Mouse (Mus musculus) retina, embryonic 14.5 days (tissue): ENCODE results near the gene Chst8.

ENCODE experiments used
- DNase-seq: peaks from one replicate; pipeline ENCODE4 v3.0.0-alpha.2; 2015; ENCODE audit warnings: low spot score

The Chst8 gene

GRCm38 (mm10) chr7:34662227-34662626, 150.3 kb downstream of the Chst8 start:
- no peak for DNase-seq

GRCm38 (mm10) chr7:34659386-34660085, 153.0 kb downstream of the Chst8 start:
- no peak for DNase-seq

GRCm38 (mm10) chr7:34656632-34657031, 155.9 kb downstream of the Chst8 start, which contains the start of gene Kctd15:
TSS of gene Kctd15 (minus strand) at chr7:34656732.
- DNase-seq = no peak

- peak; percentile 96 for DNase-seq
Measured at GRCm38 (mm10) chr7:34655086-34655839, 157.2 kb downstream of the Chst8 start.

- DNase-seq = peak; percentile 80
Measured at GRCm38 (mm10) chr7:34654441-34655085, 157.9 kb downstream of the Chst8 start.

GRCm38 (mm10) chr7:34653731-34654440, 158.6 kb downstream of the Chst8 start:
- DNase-seq = peak; percentile 72

GRCm38 (mm10) chr7:34652751-34653502, 159.6 kb downstream of the Chst8 start:
- peak; percentile 63 for DNase-seq

- DNase-seq = no peak
Measured at GRCm38 (mm10) chr7:34651381-34651780, 161.1 kb downstream of the Chst8 start.

- DNase-seq = no peak
Measured at GRCm38 (mm10) chr7:34647052-34647451, 165.5 kb downstream of the Chst8 start.

GRCm38 (mm10) chr7:34646144-34646795, 166.2 kb downstream of the Chst8 start:
- DNase-seq = no peak

GRCm38 (mm10) chr7:34645623-34646022, 166.9 kb downstream of the Chst8 start:
- DNase-seq = no peak

GRCm38 (mm10) chr7:34644591-34644990, 167.9 kb downstream of the Chst8 start:
- no peak for DNase-seq

GRCm38 (mm10) chr7:34643329-34643728, 169.2 kb downstream of the Chst8 start:
- no peak for DNase-seq

GRCm38 (mm10) chr7:34641968-34642367, 170.5 kb downstream of the Chst8 start:
- DNase-seq = no peak

GRCm38 (mm10) chr7:34639798-34640197, 172.7 kb downstream of the Chst8 start:
- DNase-seq = no peak

GRCm38 (mm10) chr7:34636661-34637060, 175.8 kb downstream of the Chst8 start:
- DNase-seq = no peak

GRCm38 (mm10) chr7:34632966-34633742, 179.4 kb downstream of the Chst8 start:
- DNase-seq = no peak

- DNase-seq = peak; percentile 90
Measured at GRCm38 (mm10) chr7:34630211-34631085, 182.1 kb downstream of the Chst8 start.

- DNase-seq = peak; percentile 29
Measured at GRCm38 (mm10) chr7:34629702-34630210, 182.8 kb downstream of the Chst8 start.
